9 mouse cellular contexts compared by ENCODE assay signal in the genomic region with DNA sequence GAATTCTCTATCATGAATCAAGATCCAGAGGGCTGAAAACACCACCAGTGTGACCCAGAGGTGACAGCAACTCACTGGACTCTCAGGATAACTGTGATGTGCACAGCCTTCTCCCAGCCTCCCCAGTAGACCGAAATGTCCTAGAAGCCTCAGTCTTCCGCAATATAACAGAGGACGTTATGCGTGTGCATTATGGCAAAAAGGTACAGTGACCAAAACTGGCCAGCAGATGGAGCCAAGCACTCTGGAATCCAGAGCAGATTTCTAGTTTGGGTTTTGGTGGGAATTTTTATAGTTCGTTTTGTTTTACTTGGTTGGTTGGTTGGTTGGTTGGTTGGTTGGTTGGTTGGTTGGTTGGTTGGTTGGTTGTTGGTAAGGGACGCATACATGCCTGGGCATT. TPM values are rescaled to one million over a fixed set of nuclear protein-coding genes. Genes with fewer than 3 reads are reported as not detected.
DNase-seq lines count a peak whose midpoint lies in the region; ATAC-seq and TF ChIP-seq lines count a peak whose summit lies in the region.
"Had no signal": no experiment of that assay in that cellular context is flagged by ENCODE, and none has a peak within 500 bp of the region (broad histone marks: within the 10 kb centered on the region; RNA-seq: fewer than 3 reads in every experiment).

No protein-coding gene starts in this region.

- no peaks in the 10 kb centered on the region for H3K27me3 ChIP-seq in heart, embryonic 11.5 days (ENCODE audit: control insufficient read depth, insufficient read depth, low read length)
- no peaks in the 10 kb centered on the region for H3K27me3 ChIP-seq in midbrain, embryonic 14.5 days (ENCODE audit: control insufficient read depth, insufficient read depth, low read length)
- H3K27me3 ChIP-seq: liver, embryonic 15.5 days had no signal

- H3K36me3 ChIP-seq in heart, embryonic 11.5 days (ENCODE audit: control insufficient read depth, insufficient read depth, low read length) = 0 out of 2 replicates have a peak, but pooled peaks cover 2% of the 10 kb centered on the region
- no peaks in the 10 kb centered on the region for H3K36me3 ChIP-seq in ES-E14 (ENCODE audit: control insufficient read depth, insufficient read depth, low read length, poor library complexity, severe bottlenecking)
- H3K36me3 ChIP-seq in midbrain, embryonic 14.5 days (ENCODE audit: control insufficient read depth, insufficient read depth, low read length) = no peaks in the 10 kb centered on the region
- H3K36me3 ChIP-seq: liver, embryonic 15.5 days had no signal

- H3K4me2 ChIP-seq in heart, embryonic 11.5 days = no peak overlapping the region
- no peak overlapping the region for H3K4me2 ChIP-seq in midbrain, embryonic 14.5 days (ENCODE audit: low read length)
- H3K4me2 ChIP-seq: liver, embryonic 15.5 days had no signal

- 32% methylated on average over 6 of the region's 6 CpGs for WGBS in heart, embryonic 11.5 days (ENCODE audit: insufficient replicate concordance)
- 50% methylated on average over 6 of the region's 6 CpGs for WGBS in midbrain, embryonic 14.5 days

- ATAC-seq in heart, embryonic 11.5 days (replicated peaks; ENCODE audit: insufficient number of reproducible peaks, low FRiP score, low TSS enrichment) = no peak
- ATAC-seq in midbrain, embryonic 14.5 days (ENCODE audit: low FRiP score, low TSS enrichment) = no peak

- no peak overlapping the region for H3K4me3 ChIP-seq in heart, embryonic 11.5 days (ENCODE audit: low read depth, low read length)
- H3K4me3 ChIP-seq in ES-E14 (ENCODE audit: insufficient read depth in 1 of 2, low read depth in 1 of 2, low read length in 2 of 2, poor library complexity in 1 of 2, severe bottlenecking in 1 of 2) = no peak overlapping the region
- H3K4me3 ChIP-seq in midbrain, embryonic 14.5 days (replicated peaks; ENCODE audit: low read depth, low read length) = no peak overlapping the region
- H3K4me3 ChIP-seq: liver, embryonic 15.5 days had no signal

- no peaks in the 10 kb centered on the region for H3K9me3 ChIP-seq in heart, embryonic 11.5 days (replicated peaks; ENCODE audit: control insufficient read depth, low read length)
- H3K9me3 ChIP-seq in ES-E14 (ENCODE audit: control insufficient read depth, insufficient read depth, low read depth, low read length) = no peaks in the 10 kb centered on the region
- H3K9me3 ChIP-seq in midbrain, embryonic 14.5 days (ENCODE audit: control insufficient read depth, low read length) = no peaks in the 10 kb centered on the region
- H3K9me3 ChIP-seq: liver, embryonic 15.5 days had no signal

- no peaks in the 10 kb centered on the region for H3K4me1 ChIP-seq in heart, embryonic 11.5 days (ENCODE audit: control insufficient read depth, insufficient read depth, low read length)
- H3K4me1 ChIP-seq in ES-E14 (ENCODE audit: control insufficient read depth in 2 of 2, insufficient read depth in 2 of 2, low read length in 2 of 2, poor library complexity in 1 of 2) = no peaks in the 10 kb centered on the region
- peaks cover 6% of the 10 kb centered on the region; the same call in 1 of the 2 replicates for H3K4me1 ChIP-seq in midbrain, embryonic 14.5 days (ENCODE audit: control insufficient read depth, insufficient read depth, low read length)
- H3K4me1 ChIP-seq: liver, embryonic 15.5 days had no signal

- no peak overlapping the region for H3K27ac ChIP-seq in heart, embryonic 11.5 days (ENCODE audit: low read depth, low read length)
- no peak overlapping the region for H3K27ac ChIP-seq in ES-E14 (ENCODE audit: insufficient read depth, low read depth, low read length, poor library complexity, severe bottlenecking)
- H3K27ac ChIP-seq in midbrain, embryonic 14.5 days (replicated peaks; ENCODE audit: low read depth, low read length) = no peak overlapping the region
- H3K27ac ChIP-seq: liver, embryonic 15.5 days had no signal

- H3K9ac ChIP-seq in heart, embryonic 11.5 days (ENCODE audit: low read depth, low read length) = no peak overlapping the region
- H3K9ac ChIP-seq in ES-E14 (ENCODE audit: insufficient read depth, low read depth, low read length, poor library complexity, severe bottlenecking) = no peak overlapping the region
- no peak overlapping the region for H3K9ac ChIP-seq in midbrain, embryonic 14.5 days (replicated peaks; ENCODE audit: low read length)
- H3K9ac ChIP-seq: liver, embryonic 15.5 days had no signal

- in situ Hi-C loops in ES-E14 (cut with MboI; ENCODE audit: low sequenced_read_pairs in 2 of 2, unreplicated experiment in 2 of 2) = no loop called here

- peak; percentile 66 for DNase-seq in heart, postnatal 4 days
- DNase-seq in A20 (ENCODE audit: low read depth, low spot score) = peak; percentile 37
- DNase-seq in ES-E14 (ENCODE audit: low read depth, low spot score) = peak; percentile 34
- DNase-seq in cerebellum, postnatal 25 days = peak; percentile 39 to 75
- DNase-seq in layer of hippocampus, postnatal 10 days (ENCODE audit: low spot score in 2 of 2) = peak; percentile 77 to 79
- DNase-seq in midbrain, embryonic 14.5 days = peak; percentile 87
- DNase-seq in yolk sac, embryonic 10.5 days (ENCODE audit: low spot score) = no peak

TF ChIP-seq in ES-E14, 5 proteins besides CTCF, POLR2A, EP300 and RAD21:
- TF ChIP-seq ZC3H11A (IDR thresholded peaks at IDR 0.05; ENCODE audit: borderline replicate concordance, low read depth, low read length) = peak; percentile 71; the same call in 1 of the 2 replicates
- TF ChIP-seq MAFK (IDR thresholded peaks at IDR 0.05; ENCODE audit: insufficient read depth, low read depth, low read length) = no peak

RNA-seq across cellular contexts. Expression of a gene that starts 43.3 kb away (rescaled TPM):
- total RNA-seq in heart, postnatal 4 days (2021) = 10 to 100 TPM; 43.1 to 45.6 TPM
- 49.4 and 50.4 TPM in 2 replicates for polyA plus RNA-seq in heart, embryonic 11.5 days (2014; fragmentation: Nextera tagmentation; extraction: Ambion mirVana)
- total RNA-seq in ES-E14 (2012; rRNA removed) = 34.0 and 37.7 TPM in 2 replicates
- total RNA-seq in layer of hippocampus, postnatal 10 days (2021) = 10 to 100 TPM; 32.5 to 34.5 TPM
- 62.4 and 70.0 TPM in 2 replicates for polyA plus RNA-seq in midbrain, embryonic 14.5 days (2014; fragmentation: Nextera tagmentation; extraction: Ambion mirVana)

RNA-seq across cellular contexts. Expression of a gene that starts 43.3 kb away (rescaled TPM):
- 10 to 100 TPM; 26.8 to 27.6 TPM for total RNA-seq in heart, postnatal 4 days (2021)
- polyA plus RNA-seq in heart, embryonic 11.5 days (2014; fragmentation: Nextera tagmentation; extraction: Ambion mirVana) = 32.7 and 37.9 TPM in 2 replicates
- total RNA-seq in ES-E14 (2012; rRNA removed) = 36.2 and 41.5 TPM in 2 replicates
- 10 to 100 TPM; 33.9 to 36.8 TPM for total RNA-seq in layer of hippocampus, postnatal 10 days (2021)
- 53.4 and 68.1 TPM in 2 replicates for polyA plus RNA-seq in midbrain, embryonic 14.5 days (2014; fragmentation: Nextera tagmentation; extraction: Ambion mirVana)
